ENCODE assay signal across 16 mouse cellular contexts in genomic region chr7:130117466-130118123, GRCm38 (mm10).
DNase-seq lines count a peak whose midpoint lies in the region; ATAC-seq and TF ChIP-seq lines count a peak whose summit lies in the region.
"Had no signal": no experiment of that assay in that cellular context is flagged by ENCODE, and none has a peak within 500 bp of the region (broad histone marks: within the 10 kb centered on the region; RNA-seq: fewer than 3 reads in every experiment).

No protein-coding gene starts in this region.

- no peaks in the 10 kb centered on the region for H3K36me3 ChIP-seq in hindbrain, postnatal 0 days (ENCODE audit: insufficient read depth, low read length)
- H3K36me3 ChIP-seq in hindbrain, embryonic 12.5 days, result no peaks in the 10 kb centered on the region
- H3K36me3 ChIP-seq in forebrain, embryonic 15.5 days, result no peaks in the 10 kb centered on the region
- H3K36me3 ChIP-seq: heart, embryonic 12.5 days; limb, embryonic 13.5 days had no signal

- DNase-seq in hindbrain, postnatal 0 days (ENCODE audit: low spot score), result peak; percentile 64
- DNase-seq in right cerebral cortex, postnatal 10 days (ENCODE audit: low spot score in 2 of 2), result peak; percentile 34 to 48
- no peak for DNase-seq in right cerebral cortex, adult 2 months (ENCODE audit: low spot score in 2 of 2)
- DNase-seq in gastrocnemius, postnatal 10 days, result no peak
- DNase-seq: adrenal gland, postnatal 36 days; B cell, adult 2 months; cerebellum, postnatal 14 days; lung, postnatal 10 days had no signal

- no peak overlapping the region for H3K27ac ChIP-seq in hindbrain, postnatal 0 days
- no peak overlapping the region for H3K27ac ChIP-seq in hindbrain, embryonic 12.5 days
- H3K27ac ChIP-seq in forebrain, embryonic 15.5 days (replicated peaks), result peak overlapping the region; percentile 25; the same call in 1 of the 2 replicates
- H3K27ac ChIP-seq: limb, embryonic 13.5 days had no signal

- no peaks in the 10 kb centered on the region for H3K9me3 ChIP-seq in hindbrain, postnatal 0 days (ENCODE audit: low read length)
- no peaks in the 10 kb centered on the region for H3K9me3 ChIP-seq in hindbrain, embryonic 12.5 days (replicated peaks)
- H3K9me3 ChIP-seq in forebrain, embryonic 15.5 days, result no peaks in the 10 kb centered on the region
- H3K9me3 ChIP-seq: heart, embryonic 12.5 days; limb, embryonic 13.5 days had no signal

- H3K4me3 ChIP-seq in hindbrain, postnatal 0 days (ENCODE audit: low read length), result no peak overlapping the region
- H3K4me3 ChIP-seq in hindbrain, embryonic 12.5 days, result no peak overlapping the region
- H3K4me3 ChIP-seq in forebrain, embryonic 15.5 days, result no peak overlapping the region
- H3K4me3 ChIP-seq: heart, embryonic 12.5 days; limb, embryonic 13.5 days; megakaryocyte, embryonic 14.5 days; myocyte had no signal

- no peaks in the 10 kb centered on the region; the same call in none of the 2 replicates for H3K4me1 ChIP-seq in hindbrain, postnatal 0 days (ENCODE audit: insufficient read depth, low read length)
- peaks cover 13% of the 10 kb centered on the region for H3K4me1 ChIP-seq in hindbrain, embryonic 12.5 days
- H3K4me1 ChIP-seq in forebrain, embryonic 15.5 days, result peaks cover 42% of the 10 kb centered on the region
- H3K4me1 ChIP-seq: megakaryocyte, embryonic 14.5 days had no signal

- no peak overlapping the region for H3K4me2 ChIP-seq in hindbrain, postnatal 0 days (ENCODE audit: low read depth, low read length)
- H3K4me2 ChIP-seq in hindbrain, embryonic 12.5 days (replicated peaks), result no peak overlapping the region
- H3K4me2 ChIP-seq in forebrain, embryonic 15.5 days (replicated peaks), result no peak overlapping the region
- H3K4me2 ChIP-seq: heart, embryonic 12.5 days; limb, embryonic 13.5 days had no signal

- TF ChIP-seq CTCF in hindbrain, postnatal 0 days (IDR thresholded peaks at IDR 0.05; ENCODE audit: low read depth), result no peak

- WGBS in hindbrain, postnatal 0 days, result 29% methylated on average over 4 of the region's 4 CpGs
- 51% methylated on average over 4 of the region's 4 CpGs for WGBS in hindbrain, embryonic 12.5 days
- 10% methylated on average over 4 of the region's 4 CpGs for WGBS in forebrain, embryonic 15.5 days

- ATAC-seq in hindbrain, postnatal 0 days, result peak; percentile 47; the same call in 1 of the 2 replicates
- ATAC-seq in hindbrain, embryonic 12.5 days (ENCODE audit: low FRiP score), result no peak
- 0 out of 2 replicates have a peak, but pooled peaks have one; percentile 46 for ATAC-seq in forebrain, embryonic 15.5 days (replicated peaks)
- no peak for ATAC-seq in megakaryocyte progenitor cell, adult 5-6 weeks (replicated peaks; ENCODE audit: poor library complexity)
- ATAC-seq: Patski had no signal

- H3K9ac ChIP-seq in hindbrain, postnatal 0 days (replicated peaks; ENCODE audit: low read length), result no peak overlapping the region
- H3K9ac ChIP-seq in hindbrain, embryonic 12.5 days, result no peak overlapping the region
- no peak overlapping the region for H3K9ac ChIP-seq in forebrain, embryonic 15.5 days (replicated peaks)
- H3K9ac ChIP-seq: heart, embryonic 12.5 days; limb, embryonic 13.5 days had no signal

- no peaks in the 10 kb centered on the region for H3K27me3 ChIP-seq in hindbrain, postnatal 0 days (ENCODE audit: insufficient read depth, low read length)
- H3K27me3 ChIP-seq in hindbrain, embryonic 12.5 days, result 0 out of 2 replicates have a peak, but pooled peaks cover 3% of the 10 kb centered on the region
- H3K27me3 ChIP-seq in forebrain, embryonic 15.5 days, result no peaks in the 10 kb centered on the region
- H3K27me3 ChIP-seq: heart, embryonic 12.5 days; limb, embryonic 13.5 days; megakaryocyte, embryonic 14.5 days; Patski had no signal

Comparison
In these comparisons a context has a peak if more than half of its experiments do, and no peak if none do; other contexts are left out.
1. ATAC-seq: peak in hindbrain, postnatal 0 days (single experiment) and forebrain, embryonic 15.5 days (single experiment); none in hindbrain, embryonic 12.5 days (single experiment) and megakaryocyte progenitor cell, adult 5-6 weeks (single experiment).
2. DNase-seq: peak in hindbrain, postnatal 0 days (single experiment) and right cerebral cortex, postnatal 10 days (2 of 2); none in right cerebral cortex, adult 2 months (0 of 2) and gastrocnemius, postnatal 10 days (single experiment).